Mouse (Mus musculus) midbrain, embryonic 10.5 days (tissue): ENCODE results near the gene Ddx52. TPM values are rescaled to one million over a fixed set of nuclear protein-coding genes. Genes with fewer than 3 reads are reported as not detected.
A peak's percentile ranks its signal among the peaks of the same experiment; 100 is the strongest.

Experiments
- DNase-seq: peaks from one replicate; pipeline ENCODE4 v3.0.0-alpha.2; 2017; ENCODE audit warnings: low spot score
- H3K27ac ChIP-seq: fragments of 300-500 bp; sonication (generic); replicated peaks from 2 replicates; pipeline ENCODE4 v1.5.1; 2016; ENCODE audit warnings: mild to moderate bottlenecking
- H3K27me3 ChIP-seq: fragments of 300-500 bp; sonication (generic); 2 replicates; pipeline ENCODE4 v1.6.1; 2016; ENCODE audit warnings: low read depth, mild to moderate bottlenecking; ENCODE audit not compliant: poor library complexity, severe bottlenecking
- H3K36me3 ChIP-seq: fragments of 300-500 bp; sonication (generic); 2 replicates; pipeline ENCODE4 v1.6.1; 2016; ENCODE audit warnings: mild to moderate bottlenecking, moderate library complexity
- H3K4me1 ChIP-seq: fragments of 300-500 bp; sonication (generic); 2 replicates; pipeline ENCODE4 v1.6.1; 2016
- H3K4me3 ChIP-seq: fragments of 300-500 bp; sonication (generic); 2 replicates; pipeline ENCODE4 v1.5.1; 2016; ENCODE audit warnings: mild to moderate bottlenecking, moderate library complexity
- H3K9me3 ChIP-seq: fragments of 300-500 bp; sonication (generic); replicated peaks from 2 replicates; pipeline ENCODE4 v1.6.1; 2016; ENCODE audit warnings: mild to moderate bottlenecking
- WGBS: fragments of 180-500 bp; shearing (Covaris S2); methylation state at CpG from one replicate; pipeline ENCODE4 v1.1.7; 2016; 5-methylcytosine and 5-hydroxymethylcytosine counted together
- polyA plus RNA-seq: library from polyadenylated mRNA; unstranded; fragments of >200 nt; fragmentation: Nextera tagmentation; extraction: Ambion mirVana; gene quantifications from 2 replicates; pipeline ENCODE4 v1.2.1, GENCODE M21; 2016

Ddx52 gene
- polyA plus RNA-seq, 1 experiment from 2014 or later: 46.1 TPM

GRCm38 (mm10) chr11:84009001-84009400, 67.1 kb downstream of the Ddx52 start:
- Histone ChIP-seq H3K27ac (no peak overlapping the region), H3K27me3 (peaks cover 15% of the 10 kb centered on the region; the same call in 1 of the 2 replicates), H3K4me3 (no peak overlapping the region), H3K9me3 (no peaks in the 10 kb centered on the region), H3K36me3 (peaks cover 56% of the 10 kb centered on the region), H3K4me1 (peaks cover 42% of the 10 kb centered on the region)
- DNase-seq: no peak
- WGBS: 86% methylated on average over 9 of the region's 9 CpGs

DNA sequence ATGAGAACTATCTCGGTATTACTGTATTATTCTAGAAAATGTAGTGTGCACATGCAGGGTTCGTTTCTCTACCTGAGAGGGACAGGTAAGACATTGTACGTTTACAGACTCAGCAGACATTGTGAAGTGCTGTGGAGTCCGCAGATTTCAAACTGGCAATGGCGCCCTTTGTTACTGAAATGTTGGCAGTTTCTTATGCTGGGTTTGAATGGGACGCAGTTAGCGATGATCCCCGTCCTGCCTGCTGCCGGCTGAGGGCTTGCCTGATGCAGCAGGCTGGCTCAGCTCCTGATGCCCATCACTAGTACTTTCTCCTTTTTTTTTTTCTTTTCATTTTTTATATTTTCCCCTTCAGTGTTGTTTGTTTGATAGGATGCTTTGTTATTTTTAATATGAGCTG, 68.5 kb downstream of the Ddx52 start:
- Histone ChIP-seq H3K27me3 (peaks cover 15% of the 10 kb centered on the region; the same call in 1 of the 2 replicates), H3K27ac (no peak overlapping the region), H3K9me3 (no peaks in the 10 kb centered on the region), H3K4me1 (peaks cover 55% of the 10 kb centered on the region), H3K36me3 (peaks cover 41% of the 10 kb centered on the region), H3K4me3 (no peak overlapping the region)
- DNase-seq: no peak
- 65% methylated on average over 9 of the region's 9 CpGs for WGBS

GRCm38 (mm10) chr11:84011050-84011449, 69.2 kb downstream of the Ddx52 start:
- peaks cover 35% of the 10 kb centered on the region for H3K36me3 ChIP-seq
- H3K27ac ChIP-seq: peak overlapping the region; percentile 71
- peaks cover 15% of the 10 kb centered on the region; the same call in 1 of the 2 replicates for H3K27me3 ChIP-seq
- peaks cover 57% of the 10 kb centered on the region for H3K4me1 ChIP-seq
- peak overlapping the region; percentile 30 for H3K4me3 ChIP-seq
- WGBS: 11% methylated on average over 12 of the region's 12 CpGs
- H3K9me3 ChIP-seq: no peaks in the 10 kb centered on the region
- peak; percentile 24 for DNase-seq

DNA sequence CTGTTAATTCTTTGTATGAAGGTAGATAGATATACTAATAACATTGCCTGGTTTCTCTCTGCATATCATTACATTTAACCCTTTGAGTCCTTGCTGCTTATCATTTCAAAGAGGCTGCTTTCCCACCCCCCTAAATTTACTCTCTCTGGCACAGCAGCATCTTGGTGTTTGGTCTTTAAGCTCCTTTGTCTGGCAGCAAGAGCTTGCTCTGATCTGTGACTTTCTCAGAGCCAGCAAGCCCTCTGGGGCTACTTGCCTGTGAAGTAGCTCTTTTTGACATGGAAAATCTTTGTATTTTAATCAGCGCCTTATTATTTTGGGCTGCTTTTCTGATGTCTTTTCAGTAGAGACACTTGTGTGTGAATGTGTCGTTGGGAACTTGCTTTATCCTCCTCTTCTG, 69.7 kb downstream of the Ddx52 start:
- no peaks in the 10 kb centered on the region for H3K9me3 ChIP-seq
- peaks cover 57% of the 10 kb centered on the region for H3K4me1 ChIP-seq
- H3K27ac ChIP-seq: peak overlapping the region; percentile 71
- H3K36me3 ChIP-seq: peaks cover 35% of the 10 kb centered on the region
- H3K27me3 ChIP-seq: peaks cover 15% of the 10 kb centered on the region; the same call in 1 of the 2 replicates
- H3K4me3 ChIP-seq: peak overlapping the region; percentile 30
- WGBS: 15% methylated on average over 2 of the region's 2 CpGs
- DNase-seq: peak; percentile 22

Other genes with a start within 250 kb of the Ddx52 start
- not detected in 2 replicates for gene Wfdc17, start 238.1 kb upstream of the Ddx52 start, polyA plus RNA-seq
- not detected in 2 replicates for gene Wfdc18, start 233.0 kb upstream of the Ddx52 start, polyA plus RNA-seq
- not detected in 2 replicates for gene Wfdc21, start 195.1 kb upstream of the Ddx52 start, polyA plus RNA-seq
- 31.0 and 35.1 TPM in 2 replicates for gene Heatr6, start 188.4 kb upstream of the Ddx52 start, polyA plus RNA-seq
- gene Hnf1b, start 92.0 kb upstream of the Ddx52 start, polyA plus RNA-seq: not detected in 2 replicates
- 11.0 and 15.3 TPM in 2 replicates for gene Synrg, start 22.4 kb downstream of the Ddx52 start, polyA plus RNA-seq
- gene Dusp14, start 127.2 kb downstream of the Ddx52 start, polyA plus RNA-seq: 10.3 and 10.8 TPM in 2 replicates
- gene Tada2a, start 187.5 kb downstream of the Ddx52 start, polyA plus RNA-seq: 36.4 and 37.8 TPM in 2 replicates
- gene Acaca, start 187.6 kb downstream of the Ddx52 start, polyA plus RNA-seq: 18.9 and 25.9 TPM in 2 replicates
- gene Gm11437, start 225.4 kb downstream of the Ddx52 start, polyA plus RNA-seq: not detected in 2 replicates